9 mouse cellular contexts compared by ENCODE assay signal in the genomic region with DNA sequence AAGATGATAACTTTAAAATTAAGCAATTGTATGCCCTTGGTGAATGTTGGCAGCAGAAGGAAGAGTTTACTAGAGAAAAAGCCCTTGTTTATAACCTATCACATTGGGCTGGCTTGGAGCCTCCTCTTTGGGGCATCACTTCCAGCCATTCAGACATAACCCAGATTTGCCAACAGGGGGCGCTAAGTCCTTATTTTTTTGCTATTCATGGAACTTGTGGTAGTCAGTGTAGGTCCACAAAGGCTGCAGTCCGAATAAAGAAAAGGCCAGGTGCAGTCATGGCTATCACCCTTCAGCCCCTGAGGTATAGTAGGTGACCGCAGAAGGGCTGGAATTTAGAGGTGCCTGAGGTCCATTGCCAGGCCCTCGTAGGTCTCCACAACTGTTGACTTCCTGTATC. TPM values are rescaled to one million over a fixed set of nuclear protein-coding genes. Genes with fewer than 3 reads are reported as not detected.
DNase-seq lines count a peak whose midpoint lies in the region; ATAC-seq and TF ChIP-seq lines count a peak whose summit lies in the region.
"Had no signal": no experiment of that assay in that cellular context is flagged by ENCODE, and none has a peak within 500 bp of the region (broad histone marks: within the 10 kb centered on the region; RNA-seq: fewer than 3 reads in every experiment).

No protein-coding gene starts in this region.

- H3K27ac ChIP-seq in embryonic facial prominence, embryonic 10.5 days (replicated peaks): no peak overlapping the region
- no peak overlapping the region for H3K27ac ChIP-seq in liver, embryonic 13.5 days
- H3K27ac ChIP-seq: heart, embryonic 15.5 days had no signal

- no peak overlapping the region for H3K4me2 ChIP-seq in liver, embryonic 13.5 days
- H3K4me2 ChIP-seq: heart, embryonic 15.5 days had no signal

- DNase-seq in adrenal gland, postnatal 25 days: peak; percentile 74
- DNase-seq in embryonic facial prominence, embryonic 10.5 days (ENCODE audit: low spot score): peak; percentile 76
- DNase-seq in heart, adult 8-10 months (ENCODE audit: low spot score): peak; percentile 72
- DNase-seq in kidney, postnatal 14 days: peak; percentile 75
- DNase-seq in liver, embryonic 13.5 days: peak; percentile 11
- DNase-seq in ovary, postnatal 10 days (ENCODE audit: low spot score): peak; percentile 49
- peak; percentile 24 to 32 for DNase-seq in thymus, postnatal 36 days

- H3K36me3 ChIP-seq in E14TG2a.4 (ENCODE audit: insufficient read depth, low read length): peaks cover 12% of the 10 kb centered on the region
- no peaks in the 10 kb centered on the region for H3K36me3 ChIP-seq in embryonic facial prominence, embryonic 10.5 days (replicated peaks)
- H3K36me3 ChIP-seq in liver, embryonic 13.5 days: no peaks in the 10 kb centered on the region
- H3K36me3 ChIP-seq: heart, embryonic 15.5 days had no signal

- no peak overlapping the region for H3K4me3 ChIP-seq in E14TG2a.4 (replicated peaks; ENCODE audit: low read length)
- no peak overlapping the region for H3K4me3 ChIP-seq in embryonic facial prominence, embryonic 10.5 days
- H3K4me3 ChIP-seq in liver, embryonic 13.5 days (replicated peaks): no peak overlapping the region
- H3K4me3 ChIP-seq: heart, embryonic 15.5 days had no signal

- 47% methylated on average over 4 of the region's 4 CpGs for WGBS in embryonic facial prominence, embryonic 10.5 days
- 31% methylated on average over 4 of the region's 4 CpGs for WGBS in liver, embryonic 13.5 days (ENCODE audit: insufficient replicate concordance)

- H3K9me3 ChIP-seq in E14TG2a.4 (ENCODE audit: low read length): no peaks in the 10 kb centered on the region
- H3K9me3 ChIP-seq in embryonic facial prominence, embryonic 10.5 days: no peaks in the 10 kb centered on the region
- H3K9me3 ChIP-seq in liver, embryonic 13.5 days (replicated peaks): no peaks in the 10 kb centered on the region
- H3K9me3 ChIP-seq: heart, embryonic 15.5 days had no signal

- peaks cover 93% of the 10 kb centered on the region for H3K4me1 ChIP-seq in E14TG2a.4 (replicated peaks; ENCODE audit: low read depth, low read length)
- H3K4me1 ChIP-seq in embryonic facial prominence, embryonic 10.5 days: peaks cover 20% of the 10 kb centered on the region
- H3K4me1 ChIP-seq in liver, embryonic 13.5 days (replicated peaks): peaks cover 9% of the 10 kb centered on the region

- TF ChIP-seq CTCF in E14TG2a.4 (conservative IDR thresholded peaks at IDR 0.05; ENCODE audit: low read length): peak; percentile 77

- H3K9ac ChIP-seq in liver, embryonic 13.5 days: no peak overlapping the region
- H3K9ac ChIP-seq: heart, embryonic 15.5 days had no signal

- H3K27me3 ChIP-seq in E14TG2a.4 (ENCODE audit: insufficient read depth, low read length): no peaks in the 10 kb centered on the region
- no peaks in the 10 kb centered on the region; the same call in 1 of the 2 replicates for H3K27me3 ChIP-seq in embryonic facial prominence, embryonic 10.5 days (replicated peaks; ENCODE audit: low read depth, poor library complexity, severe bottlenecking)
- H3K27me3 ChIP-seq in liver, embryonic 13.5 days: no peaks in the 10 kb centered on the region

- ATAC-seq in liver, embryonic 13.5 days (ENCODE audit: low read depth): no peak

RNA-seq across cellular contexts. Expression of a gene that starts 1.9 kb away (rescaled TPM):
- total RNA-seq in adrenal gland, postnatal 25 days (2021): 0.76 TPM in 1 of 2 replicates, not detected in the other
- polyA plus RNA-seq in embryonic facial prominence, embryonic 10.5 days (2016; fragmentation: Nextera tagmentation; extraction: Ambion mirVana): 0.14 and 0.34 TPM in 2 replicates
- total RNA-seq in heart, adult 8-10 months (2022): not detected
- polyA plus RNA-seq in liver, embryonic 13.5 days (2015; fragmentation: Nextera tagmentation; extraction: Ambion mirVana): 0.21 TPM in 1 of 2 replicates, not detected in the other
- polyA plus RNA-seq: heart, embryonic 15.5 days had no signal

RNA-seq across cellular contexts. Expression of a gene that starts 21.1 kb away (rescaled TPM):
- 10.0 and 13.3 TPM in 2 replicates for total RNA-seq in adrenal gland, postnatal 25 days (2021)
- 10.9 and 11.2 TPM in 2 replicates for polyA plus RNA-seq in embryonic facial prominence, embryonic 10.5 days (2016; fragmentation: Nextera tagmentation; extraction: Ambion mirVana)
- total RNA-seq in heart, adult 8-10 months (2022): 1 to 10 TPM; 4.1 to 9.5 (median 5.7) TPM
- polyA plus RNA-seq in liver, embryonic 13.5 days (2015; fragmentation: Nextera tagmentation; extraction: Ambion mirVana): 0.97 and 1.6 TPM in 2 replicates

RNA-seq across cellular contexts. Expression of a gene that starts 48.5 kb away (rescaled TPM):
- total RNA-seq in adrenal gland, postnatal 25 days (2021): 101 and 105 TPM in 2 replicates
- 73.6 and 76.0 TPM in 2 replicates for polyA plus RNA-seq in embryonic facial prominence, embryonic 10.5 days (2016; fragmentation: Nextera tagmentation; extraction: Ambion mirVana)
- 10 to 100 TPM; 40.9 to 43.0 (median 42.0) TPM for total RNA-seq in heart, adult 8-10 months (2022)
- 29.6 and 35.0 TPM in 2 replicates for polyA plus RNA-seq in liver, embryonic 13.5 days (2015; fragmentation: Nextera tagmentation; extraction: Ambion mirVana)

Comparison
In these comparisons a context has a peak if more than half of its experiments do, and no peak if none do; other contexts are left out.
1. DNase-seq: peak in every context shown above with its lines; median percentile 76 in embryonic facial prominence, embryonic 10.5 days; 75 in kidney, postnatal 14 days; 74 in adrenal gland, postnatal 25 days; 72 in heart, adult 8-10 months; 49 in ovary, postnatal 10 days; 28 in thymus, postnatal 36 days; 11 in liver, embryonic 13.5 days.